In genomic region chr2:38510120-38510519, GRCm38 (mm10) we compare ENCODE assay signal across 8 mouse cellular contexts. TPM values are rescaled to one million over a fixed set of nuclear protein-coding genes. Genes with fewer than 3 reads are reported as not detected.
DNase-seq lines count a peak whose midpoint lies in the region; ATAC-seq and TF ChIP-seq lines count a peak whose summit lies in the region.

No protein-coding gene starts in this region.

- H3K36me3 ChIP-seq in liver, embryonic 14.5 days (replicated peaks; ENCODE audit: control insufficient read depth, insufficient read depth, low read depth): no peaks in the 10 kb centered on the region
- no peaks in the 10 kb centered on the region for H3K36me3 ChIP-seq in liver, embryonic 12.5 days

- TF ChIP-seq EP300 in liver, embryonic 14.5 days (IDR thresholded peaks at IDR 0.05; ENCODE audit: low read depth): no peak

- 0 out of 2 replicates have a peak, but pooled peaks have one; percentile 11 for TF ChIP-seq CTCF in liver, embryonic 14.5 days (IDR thresholded peaks at IDR 0.05; ENCODE audit: low read depth)

- 64% methylated on average over 1 of the region's 1 CpGs for whole genome bisulfite sequencing in liver, embryonic 14.5 days (ENCODE audit: insufficient replicate concordance)
- WGBS in liver, embryonic 12.5 days (ENCODE audit: insufficient replicate concordance): 81% methylated on average over 1 of the region's 1 CpGs

- no peak for DNase-seq in liver, embryonic 14.5 days (ENCODE audit: low read depth in 3 of 3, low spot score in 3 of 3)
- DNase-seq in adipocyte (ENCODE audit: low spot score): peak; percentile 39
- peak; percentile 57 for DNase-seq in induced T-regulatory cell, adult 2 months (ENCODE audit: low read depth)
- peak; percentile 74 to 88 for DNase-seq in right cerebral cortex, postnatal 10 days (ENCODE audit: low spot score in 2 of 2)
- no peak for DNase-seq in kidney, postnatal 10 days
- DNase-seq in lung, adult 18-20 months: no peak
- DNase-seq in thymus, postnatal 4 days: no peak

- H3K27me3 ChIP-seq in liver, embryonic 14.5 days (ENCODE audit: control insufficient read depth, insufficient read depth, low read length): peaks cover 23% of the 10 kb centered on the region
- H3K27me3 ChIP-seq in liver, embryonic 12.5 days (replicated peaks): peaks cover 71% of the 10 kb centered on the region

- ATAC-seq in liver, embryonic 14.5 days (ENCODE audit: insufficient read depth): no peak
- no peak for ATAC-seq in liver, embryonic 12.5 days

- H3K9me3 ChIP-seq in liver, embryonic 14.5 days (ENCODE audit: control insufficient read depth, low read length): no peaks in the 10 kb centered on the region
- no peaks in the 10 kb centered on the region for H3K9me3 ChIP-seq in liver, embryonic 12.5 days (replicated peaks)

- H3K9ac ChIP-seq in liver, embryonic 14.5 days (replicated peaks): no peak overlapping the region
- H3K9ac ChIP-seq in liver, embryonic 12.5 days: no peak overlapping the region

- H3K4me3 ChIP-seq in liver, embryonic 14.5 days (ENCODE audit: insufficient read depth in 1 of 2, low read depth in 2 of 2, low read length in 2 of 2): no peak overlapping the region
- no peak overlapping the region for H3K4me3 ChIP-seq in liver, embryonic 12.5 days

- no peak overlapping the region for H3K4me2 ChIP-seq in liver, embryonic 14.5 days (ENCODE audit: low read depth)
- no peak overlapping the region for H3K4me2 ChIP-seq in liver, embryonic 12.5 days

- H3K27ac ChIP-seq in liver, embryonic 14.5 days: no peak overlapping the region
- H3K27ac ChIP-seq in liver, embryonic 12.5 days: no peak overlapping the region

- H3K4me1 ChIP-seq in liver, embryonic 14.5 days (replicated peaks; ENCODE audit: control insufficient read depth in 2 of 2, insufficient read depth in 2 of 2, low read length in 1 of 2): peaks cover 7 to 17% of the 10 kb centered on the region in 2 experiments; a peak in 3 of 4 replicates
- H3K4me1 ChIP-seq in liver, embryonic 12.5 days: peaks cover 38% of the 10 kb centered on the region

RNA-seq across cellular contexts. Expression of gene Nek6, which starts 1.3 kb away (rescaled TPM):
- 8.6 and 9.7 TPM in 2 replicates for polyA plus RNA-seq in liver, embryonic 14.5 days (2012; rRNA removed)
- polyA plus RNA-seq in liver, embryonic 14.5 days (2014; fragmentation: Nextera tagmentation; extraction: Ambion mirVana): 25.1 and 25.2 TPM in 2 replicates
- polyA plus RNA-seq in liver, embryonic 12.5 days (2016; fragmentation: Nextera tagmentation; extraction: Ambion mirVana): 42.7 and 45.7 TPM in 2 replicates

Comparison
In these comparisons a context has a peak if more than half of its experiments do, and no peak if none do; other contexts are left out.
1. DNase-seq: peak in adipocyte (single experiment), induced T-regulatory cell, adult 2 months (single experiment) and right cerebral cortex, postnatal 10 days (2 of 2); none in liver, embryonic 14.5 days (0 of 3), kidney, postnatal 10 days (single experiment), lung, adult 18-20 months (0 of 2) and thymus, postnatal 4 days (single experiment).